In the genomic region with DNA sequence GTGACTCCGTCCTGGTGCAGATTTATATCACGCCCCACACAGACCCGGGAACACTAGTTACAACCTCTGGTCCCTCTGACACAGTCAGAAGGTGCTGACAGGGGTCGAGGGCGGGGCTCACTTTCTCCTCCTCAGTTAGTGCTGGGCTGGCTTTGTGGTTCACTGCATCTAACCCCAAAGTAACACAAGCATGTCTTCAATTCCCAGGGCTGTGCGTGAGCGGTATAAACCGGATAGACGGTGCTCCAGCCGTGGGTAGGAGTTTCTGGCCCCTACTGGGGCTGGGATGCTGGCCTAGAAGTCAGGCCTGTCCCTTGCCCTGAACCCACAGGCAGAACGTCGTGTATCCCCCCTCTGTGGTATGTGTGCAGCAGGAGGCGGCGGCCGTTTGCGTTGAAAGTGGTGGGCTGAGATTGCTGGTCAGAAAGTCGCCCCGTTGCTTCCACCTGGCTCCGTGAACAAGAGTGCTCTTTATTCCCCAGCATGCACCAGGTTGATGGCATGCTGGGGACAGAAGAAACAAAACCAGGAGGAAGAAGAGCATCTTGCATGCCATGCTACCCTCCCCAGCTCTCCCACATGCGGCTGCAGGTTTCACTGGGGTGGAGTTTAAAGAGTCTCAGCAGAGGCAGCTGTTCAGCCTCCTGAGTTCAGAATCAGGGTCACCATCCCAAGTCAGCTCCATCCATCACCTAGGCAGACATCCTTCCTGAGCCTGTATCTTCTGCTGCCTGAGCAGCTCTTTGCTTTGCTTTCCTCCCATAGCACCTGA, we compare ENCODE assay signal across 17 mouse cellular contexts.
A peak's percentile ranks its signal among the peaks of the same experiment; 100 is the strongest.
DNase-seq lines count a peak whose midpoint lies in the region; ATAC-seq lines count a peak whose summit lies in the region.
"Had no signal": no experiment of that assay in that cellular context is flagged by ENCODE, and none has a peak within 500 bp of the region (broad histone marks: within the 10 kb centered on the region; RNA-seq: fewer than 3 reads in every experiment).

No protein-coding gene starts in this region.

- no peaks in the 10 kb centered on the region for H3K36me3 ChIP-seq in hindbrain, embryonic 10.5 days
- peaks cover 3% of the 10 kb centered on the region; the same call in 1 of the 2 replicates for H3K36me3 ChIP-seq in hindbrain, embryonic 13.5 days
- peaks cover 6% of the 10 kb centered on the region; the same call in 1 of the 2 replicates for H3K36me3 ChIP-seq in midbrain, embryonic 16.5 days (ENCODE audit: control insufficient read depth, insufficient read depth, low read length)
- 0 out of 2 replicates have a peak, but pooled peaks cover under 1% of the 10 kb centered on the region for H3K36me3 ChIP-seq in midbrain, embryonic 15.5 days (replicated peaks)
- no peaks in the 10 kb centered on the region for H3K36me3 ChIP-seq in embryonic facial prominence, embryonic 10.5 days (replicated peaks)
- H3K36me3 ChIP-seq: heart, embryonic 12.5 days; intestine, embryonic 15.5 days had no signal

- H3K27ac ChIP-seq in hindbrain, embryonic 10.5 days, result peak overlapping the region; percentile 50; the same call in 1 of the 2 replicates
- no peak overlapping the region for H3K27ac ChIP-seq in hindbrain, embryonic 13.5 days
- H3K27ac ChIP-seq in midbrain, embryonic 16.5 days (ENCODE audit: low read length), result no peak overlapping the region
- no peak overlapping the region for H3K27ac ChIP-seq in midbrain, embryonic 15.5 days
- H3K27ac ChIP-seq in embryonic facial prominence, embryonic 10.5 days (replicated peaks), result 0 out of 2 replicates have a peak overlapping the region, but pooled peaks have one; percentile 48
- H3K27ac ChIP-seq: intestine, embryonic 15.5 days had no signal

- peak; percentile 29 for DNase-seq in hindbrain, embryonic 10.5 days (ENCODE audit: low spot score)
- DNase-seq in embryonic facial prominence, embryonic 10.5 days (ENCODE audit: low spot score), result peak; percentile 51
- peak; percentile 42 for DNase-seq in mesoderm, embryonic 11.5 days (ENCODE audit: low read depth, low spot score)
- DNase-seq in gastrocnemius, postnatal 10 days, result no peak
- no peak for DNase-seq in T-cell, adult 2 months (ENCODE audit: low spot score)
- DNase-seq: adrenal gland, adult 8-10 months; B cell, adult 2 months; cerebellum, adult 11-12 months; cerebellum, postnatal 36 days; gastrocnemius, postnatal 14 days; lung, embryonic 14.5 days had no signal

- H3K9me3 ChIP-seq in hindbrain, embryonic 10.5 days, result no peaks in the 10 kb centered on the region
- no peaks in the 10 kb centered on the region for H3K9me3 ChIP-seq in hindbrain, embryonic 13.5 days
- H3K9me3 ChIP-seq in midbrain, embryonic 16.5 days (replicated peaks; ENCODE audit: control insufficient read depth, low read length, poor library complexity, severe bottlenecking), result no peaks in the 10 kb centered on the region
- H3K9me3 ChIP-seq in midbrain, embryonic 15.5 days, result no peaks in the 10 kb centered on the region
- H3K9me3 ChIP-seq in embryonic facial prominence, embryonic 10.5 days, result no peaks in the 10 kb centered on the region
- H3K9me3 ChIP-seq: heart, embryonic 12.5 days; intestine, embryonic 15.5 days had no signal

- H3K9ac ChIP-seq in hindbrain, embryonic 13.5 days, result no peak overlapping the region
- no peak overlapping the region for H3K9ac ChIP-seq in midbrain, embryonic 16.5 days (ENCODE audit: low read depth, low read length)
- H3K9ac ChIP-seq in midbrain, embryonic 15.5 days, result no peak overlapping the region
- H3K9ac ChIP-seq: heart, embryonic 12.5 days; intestine, embryonic 15.5 days; lung, embryonic 14.5 days had no signal

- no peak for ATAC-seq in hindbrain, embryonic 13.5 days (ENCODE audit: low FRiP score)
- ATAC-seq in midbrain, embryonic 16.5 days, result 0 out of 2 replicates have a peak, but pooled peaks have one; percentile 42
- no peak for ATAC-seq in midbrain, embryonic 15.5 days (replicated peaks)
- ATAC-seq: intestine, embryonic 15.5 days had no signal

- H3K27me3 ChIP-seq in hindbrain, embryonic 10.5 days (ENCODE audit: insufficient read depth, poor library complexity, severe bottlenecking), result no peaks in the 10 kb centered on the region
- H3K27me3 ChIP-seq in hindbrain, embryonic 13.5 days, result no peaks in the 10 kb centered on the region
- no peaks in the 10 kb centered on the region for H3K27me3 ChIP-seq in midbrain, embryonic 16.5 days (ENCODE audit: control insufficient read depth, insufficient read depth, low read depth, low read length)
- H3K27me3 ChIP-seq in midbrain, embryonic 15.5 days (replicated peaks), result no peaks in the 10 kb centered on the region
- no peaks in the 10 kb centered on the region for H3K27me3 ChIP-seq in embryonic facial prominence, embryonic 10.5 days (replicated peaks; ENCODE audit: low read depth, poor library complexity, severe bottlenecking)
- H3K27me3 ChIP-seq: heart, embryonic 12.5 days; intestine, embryonic 15.5 days had no signal

- no peak overlapping the region for H3K4me2 ChIP-seq in hindbrain, embryonic 13.5 days
- H3K4me2 ChIP-seq in midbrain, embryonic 16.5 days (ENCODE audit: low read length), result no peak overlapping the region
- H3K4me2 ChIP-seq in midbrain, embryonic 15.5 days, result no peak overlapping the region
- H3K4me2 ChIP-seq: heart, embryonic 12.5 days; intestine, embryonic 15.5 days; lung, embryonic 14.5 days had no signal

- H3K4me1 ChIP-seq in hindbrain, embryonic 10.5 days (replicated peaks), result peaks cover 7% of the 10 kb centered on the region
- no peaks in the 10 kb centered on the region for H3K4me1 ChIP-seq in hindbrain, embryonic 13.5 days (replicated peaks)
- no peaks in the 10 kb centered on the region for H3K4me1 ChIP-seq in midbrain, embryonic 16.5 days (ENCODE audit: control insufficient read depth, insufficient read depth, low read length)
- H3K4me1 ChIP-seq in midbrain, embryonic 15.5 days, result no peaks in the 10 kb centered on the region
- H3K4me1 ChIP-seq in embryonic facial prominence, embryonic 10.5 days, result peaks cover 13% of the 10 kb centered on the region
- H3K4me1 ChIP-seq: intestine, embryonic 15.5 days had no signal

- WGBS in hindbrain, embryonic 10.5 days, result 64% methylated on average over 20 of the region's 20 CpGs
- WGBS in hindbrain, embryonic 13.5 days, result 71% methylated on average over 20 of the region's 20 CpGs
- WGBS in midbrain, embryonic 16.5 days, result 70% methylated on average over 20 of the region's 20 CpGs
- WGBS in midbrain, embryonic 15.5 days, result 72% methylated on average over 20 of the region's 20 CpGs
- WGBS in embryonic facial prominence, embryonic 10.5 days, result 56% methylated on average over 20 of the region's 20 CpGs

- no peak overlapping the region for H3K4me3 ChIP-seq in hindbrain, embryonic 10.5 days
- H3K4me3 ChIP-seq in hindbrain, embryonic 13.5 days, result no peak overlapping the region
- H3K4me3 ChIP-seq in midbrain, embryonic 16.5 days (ENCODE audit: low read depth, low read length), result no peak overlapping the region
- H3K4me3 ChIP-seq in midbrain, embryonic 15.5 days, result no peak overlapping the region
- no peak overlapping the region for H3K4me3 ChIP-seq in embryonic facial prominence, embryonic 10.5 days
- H3K4me3 ChIP-seq: erythroblast, embryonic 14.5 days; heart, embryonic 12.5 days; intestine, embryonic 15.5 days had no signal

Comparison
In these comparisons a context has a peak if more than half of its experiments do, and no peak if none do; other contexts are left out.
1. H3K27ac ChIP-seq: peak in hindbrain, embryonic 10.5 days (single experiment) and embryonic facial prominence, embryonic 10.5 days (single experiment); none in hindbrain, embryonic 13.5 days (single experiment), midbrain, embryonic 16.5 days (single experiment) and midbrain, embryonic 15.5 days (single experiment).
2. DNase-seq: peak in hindbrain, embryonic 10.5 days (single experiment), embryonic facial prominence, embryonic 10.5 days (single experiment) and mesoderm, embryonic 11.5 days (single experiment); none in gastrocnemius, postnatal 10 days (single experiment) and T-cell, adult 2 months (single experiment).